Mouse (Mus musculus) left cerebral cortex, adult 11 months (tissue): Measurements from ENCODE around the gene Gm37240.

ENCODE experiments used
- DNase-seq: peaks from one replicate; pipeline ENCODE4 v3.0.0; 2022; ENCODE audit warnings: low spot score

Gm37240 gene

DNA sequence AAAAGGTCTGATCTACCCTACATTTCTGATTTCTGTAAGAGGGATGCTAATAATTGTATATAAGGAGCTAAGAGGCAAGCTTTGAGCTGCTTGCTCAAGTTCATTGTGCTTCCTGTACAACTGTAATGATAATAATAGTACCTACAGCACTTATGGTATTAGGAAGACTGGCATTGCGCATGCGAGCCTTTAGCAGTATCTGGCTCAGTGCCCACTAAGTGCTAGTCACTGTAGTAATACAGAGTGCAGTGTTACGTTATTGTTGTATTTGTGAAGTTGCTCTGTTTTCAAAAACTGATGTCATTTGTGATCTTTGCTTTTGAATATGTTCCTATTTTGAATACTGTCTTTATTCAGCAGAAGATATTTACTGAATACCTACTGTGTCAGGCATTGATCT is 1060.9 kb downstream of the Gm37240 start:
- DNase-seq: no peak

DNA sequence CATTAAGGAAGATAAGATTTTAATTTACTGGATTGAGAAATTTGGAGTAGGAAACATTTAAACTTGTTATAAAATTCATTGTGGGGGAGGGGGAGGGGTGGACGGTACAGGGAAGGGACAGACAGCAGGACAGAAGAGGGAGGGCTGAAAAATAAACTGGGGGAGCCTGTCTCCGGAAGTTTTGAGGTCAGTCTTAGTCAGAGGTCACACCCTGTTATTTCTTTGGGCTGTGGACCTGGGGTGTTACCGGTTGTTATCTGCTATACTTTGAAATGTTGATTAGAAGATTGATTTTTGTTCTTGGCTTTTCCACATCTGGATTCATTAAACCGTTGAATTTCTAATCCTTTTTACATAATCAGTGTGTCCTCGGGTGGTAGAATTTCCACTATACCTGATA is 1061.3 kb downstream of the Gm37240 start:
- DNase-seq: no peak

GRCm38 (mm10) chr3:84820654-84821201 is 1066.6 kb downstream of the Gm37240 start:
- no peak for DNase-seq

DNA sequence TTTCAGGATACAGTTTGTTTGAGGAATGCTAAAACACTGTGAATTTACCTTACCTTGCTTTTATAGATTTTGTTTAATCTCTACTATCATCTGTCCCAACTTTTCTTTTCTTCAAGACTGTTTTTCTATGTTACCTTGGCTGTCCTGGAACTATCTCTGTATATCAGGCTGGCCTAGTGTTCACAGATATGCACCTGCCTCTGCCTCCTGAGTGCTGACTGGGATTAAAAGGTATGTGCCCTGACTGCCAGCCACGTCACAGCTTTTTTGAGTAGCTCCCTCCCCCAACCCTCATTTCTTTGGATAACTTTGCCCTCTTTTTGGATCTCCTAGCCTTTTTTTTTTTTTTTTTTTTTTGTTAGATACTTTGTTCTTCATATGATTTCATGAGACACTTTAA is 1070.4 kb downstream of the Gm37240 start:
- no peak for DNase-seq

GRCm38 (mm10) chr3:84815461-84815860 is 1071.9 kb downstream of the Gm37240 start:
- no peak for DNase-seq

- DNase-seq: no peak
Measured at GRCm38 (mm10) chr3:84814762-84815381, 1072.4 kb downstream of the Gm37240 start, which contains the start of gene Fbxw7. Gene Fbxw7, plus strand, starts transcription at chr3:84815268.

DNA sequence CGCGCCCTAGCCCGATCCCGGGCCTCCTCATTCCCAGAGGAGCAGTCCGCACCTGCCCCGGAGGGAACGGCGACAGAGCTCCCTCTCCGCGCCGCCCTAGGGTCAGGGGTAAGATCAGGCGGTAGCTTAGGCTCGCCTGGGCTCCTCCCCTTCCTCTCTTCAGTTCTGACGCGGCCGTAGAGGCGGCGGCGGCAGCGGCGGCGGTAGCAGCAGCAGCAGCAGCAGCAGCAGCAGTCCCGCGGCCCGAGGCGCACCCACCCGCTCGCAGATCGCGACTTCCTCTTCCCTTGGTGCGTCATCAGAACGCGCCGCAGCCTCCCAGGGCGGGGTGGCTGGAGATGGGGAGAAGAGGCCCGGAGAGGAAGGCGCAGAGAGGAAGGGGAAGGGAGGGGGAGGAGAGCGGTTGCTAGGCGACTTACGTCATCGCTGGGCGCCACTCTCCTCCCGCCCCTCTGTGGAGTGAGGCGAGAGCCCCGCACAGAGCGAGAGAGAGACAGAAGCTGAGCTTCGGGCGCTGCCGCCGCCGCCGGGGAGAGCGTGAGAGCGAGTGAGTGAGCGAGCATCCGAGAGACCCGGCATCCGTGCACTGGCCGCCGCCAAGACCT is 1073.1 kb downstream of the Gm37240 start:
- peak; percentile 99 for DNase-seq

GRCm38 (mm10) chr3:84813436-84814156 is 1073.7 kb downstream of the Gm37240 start:
- no peak for DNase-seq

GRCm38 (mm10) chr3:84810803-84811202 is 1076.5 kb downstream of the Gm37240 start:
- DNase-seq: no peak

DNA sequence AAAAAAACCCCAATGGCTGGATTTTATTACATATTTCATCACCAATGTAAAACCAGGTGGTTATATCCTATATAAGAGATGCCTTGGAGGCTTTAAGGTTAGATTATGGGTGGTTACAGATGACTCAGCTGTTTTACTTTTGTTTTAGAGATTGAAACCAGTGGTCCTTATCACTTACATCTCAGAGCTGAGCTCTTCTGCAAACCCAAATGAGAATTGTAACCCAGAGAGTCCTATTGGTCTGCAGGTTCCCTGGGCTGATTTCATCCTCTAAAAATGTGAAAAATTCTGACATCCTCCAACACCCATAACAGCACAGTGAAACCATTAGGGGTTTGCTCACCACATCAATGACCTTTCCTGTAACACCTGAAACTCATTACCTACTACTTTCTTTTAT is 1078.4 kb downstream of the Gm37240 start:
- DNase-seq: no peak

DNA sequence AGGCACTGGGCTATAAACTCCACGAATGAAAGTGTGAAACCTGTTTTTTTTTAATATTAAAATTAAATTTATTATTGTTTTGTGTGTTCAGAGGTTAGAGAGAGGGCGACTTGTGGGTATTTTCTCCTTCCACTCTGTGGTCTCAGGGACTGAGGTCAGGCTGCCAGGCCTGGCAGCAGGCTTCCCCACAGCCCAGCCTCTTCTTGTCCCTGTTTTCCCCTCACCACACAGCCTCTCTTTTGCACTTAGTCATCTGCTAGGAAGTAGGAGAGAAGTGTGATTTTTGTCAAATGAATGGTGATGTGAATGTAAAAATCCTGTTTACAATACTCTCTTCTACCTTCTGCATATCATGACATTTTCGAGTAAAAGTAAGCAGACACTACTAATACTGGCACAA is 1079.5 kb downstream of the Gm37240 start:
- no peak for DNase-seq

DNA sequence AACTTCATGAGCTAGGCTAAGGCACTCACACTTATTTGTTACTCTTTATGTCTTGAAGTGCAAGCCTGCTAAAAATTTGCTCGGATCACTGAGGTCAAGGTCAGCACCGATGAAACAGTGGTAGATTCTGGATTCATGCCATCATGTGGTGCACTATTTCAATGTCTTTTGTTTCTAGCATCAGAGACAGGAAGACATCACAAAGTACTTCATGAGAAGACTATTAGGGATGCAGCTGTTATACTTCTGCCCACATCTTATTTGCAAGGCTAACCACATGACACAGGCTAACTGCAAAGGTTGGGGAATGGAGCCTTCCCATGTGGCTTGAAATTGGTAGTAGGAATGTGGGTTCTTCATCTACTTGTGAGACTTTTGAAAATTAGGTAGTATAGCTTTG is 1081.1 kb downstream of the Gm37240 start:
- DNase-seq: no peak

DNA sequence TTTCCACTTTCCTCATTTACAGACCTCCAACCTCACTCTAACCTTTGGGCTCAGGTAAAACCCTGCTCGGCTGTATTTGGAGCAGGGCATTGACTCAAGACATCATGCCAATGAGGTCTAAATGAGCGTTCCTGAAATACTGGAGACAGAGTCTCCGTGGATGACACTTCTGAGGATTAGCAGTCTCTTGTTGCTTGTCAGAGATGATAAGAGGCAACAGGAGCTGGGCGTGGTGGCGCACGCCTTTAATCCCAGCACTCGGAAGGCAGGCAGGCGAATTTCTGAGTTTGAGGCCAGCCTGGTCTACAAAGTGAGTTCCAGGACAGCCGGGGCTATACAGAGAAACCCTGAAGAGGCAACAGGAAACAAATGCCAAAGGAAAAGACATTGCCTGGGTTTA is 1083.3 kb downstream of the Gm37240 start:
- no peak for DNase-seq

DNA sequence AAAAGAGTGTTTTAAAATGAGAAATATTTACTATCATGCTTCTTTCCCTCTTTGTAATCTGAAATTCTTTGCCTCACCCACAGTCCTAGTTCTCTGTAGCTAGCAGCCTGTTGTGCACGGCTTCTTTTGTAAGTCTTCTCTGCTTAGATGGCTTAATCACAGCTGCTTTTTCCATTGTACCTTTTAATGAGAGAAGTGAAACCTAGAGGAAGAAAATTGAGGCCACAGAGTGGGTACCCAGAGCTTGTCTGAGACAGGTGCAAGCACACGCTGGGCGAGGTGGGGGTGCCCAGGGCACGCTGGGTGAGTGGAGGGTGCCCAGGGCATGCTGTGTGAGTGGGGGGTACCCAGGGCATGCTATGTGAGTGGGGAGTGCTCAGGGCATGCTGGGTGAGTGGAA is 1099.4 kb downstream of the Gm37240 start:
- no peak for DNase-seq

DNA sequence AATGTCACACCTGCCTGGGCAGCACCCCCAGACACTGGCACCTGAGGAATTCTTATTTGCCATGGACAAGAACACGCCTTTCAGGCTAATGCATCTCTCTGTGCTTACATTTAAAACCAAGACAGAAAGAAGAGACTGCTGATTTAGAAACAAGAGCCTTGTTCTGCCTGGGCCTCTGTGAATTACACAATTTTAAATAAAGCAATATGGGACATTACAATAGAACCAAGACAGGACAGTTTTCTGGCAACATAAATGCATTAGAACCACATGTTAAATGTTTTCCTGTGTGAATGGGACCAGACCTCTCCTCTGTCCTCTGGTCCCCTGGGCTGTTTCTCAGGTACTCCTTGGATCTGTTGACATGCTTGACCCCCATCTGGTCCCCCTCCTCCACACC is 1111.2 kb downstream of the Gm37240 start:
- DNase-seq: no peak

DNA sequence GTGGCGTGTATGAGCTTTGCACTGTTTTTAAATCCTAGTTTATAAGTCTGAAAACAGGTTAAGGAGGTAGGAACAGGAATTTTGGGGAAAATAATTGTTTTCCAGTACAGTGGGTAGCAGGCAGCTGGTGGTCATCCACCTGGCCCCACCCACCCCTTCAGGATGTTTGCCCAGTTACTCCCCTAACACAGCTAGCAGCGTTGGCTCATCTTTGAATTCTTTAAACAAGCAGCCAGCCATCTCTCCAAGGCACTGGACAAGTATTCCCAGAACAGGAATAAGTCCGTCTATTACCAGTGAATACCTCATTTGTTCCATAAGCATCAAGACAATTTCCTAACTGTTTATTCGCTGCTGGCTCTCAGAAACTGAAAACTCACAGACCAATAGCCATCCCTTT is 1111.7 kb downstream of the Gm37240 start:
- no peak for DNase-seq

- no peak for DNase-seq
Measured at GRCm38 (mm10) chr3:84775067-84775423, 1112.3 kb downstream of the Gm37240 start.

- DNase-seq: no peak
Measured at GRCm38 (mm10) chr3:84774246-84775066, 1112.9 kb downstream of the Gm37240 start.

DNA sequence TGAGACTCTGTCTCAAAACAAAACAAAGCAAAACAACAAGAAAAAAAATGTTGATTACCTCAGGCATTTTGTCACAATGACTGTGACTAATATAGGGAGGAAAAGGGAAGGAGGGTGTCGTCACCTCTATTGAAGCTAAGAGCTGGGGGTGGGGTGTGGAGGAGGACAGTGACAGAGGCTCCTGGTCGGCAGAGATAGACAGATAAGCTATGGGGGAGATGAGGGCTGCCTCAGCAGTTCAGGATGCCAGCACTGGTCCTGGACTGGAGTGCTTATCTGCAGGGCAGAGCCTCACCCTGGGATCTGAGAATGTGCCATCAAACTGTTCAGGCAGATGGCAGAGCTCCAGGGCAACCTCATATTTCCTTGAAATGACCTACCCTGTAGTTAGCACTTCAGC is 1115.3 kb downstream of the Gm37240 start:
- no peak for DNase-seq

DNA sequence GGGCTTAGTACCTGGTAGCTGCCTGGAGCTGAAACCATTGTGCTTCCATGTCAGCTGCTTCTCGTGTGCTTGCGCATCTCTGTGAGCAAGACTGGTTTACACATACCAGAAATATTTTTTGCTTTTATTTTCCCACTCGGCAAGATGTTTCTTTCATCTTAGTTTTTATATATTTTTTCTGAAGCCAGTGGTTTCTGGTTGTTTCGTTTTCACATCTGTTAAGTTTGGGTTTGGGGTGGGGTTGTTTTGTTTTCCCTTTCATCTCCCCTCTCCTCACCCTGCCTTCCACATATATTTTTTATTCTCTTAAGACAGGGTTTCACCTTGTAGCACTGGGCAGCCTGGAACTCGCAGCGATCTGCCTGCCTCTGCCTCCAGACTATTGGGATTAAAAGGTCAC is 1116.8 kb downstream of the Gm37240 start:
- DNase-seq: no peak

DNA sequence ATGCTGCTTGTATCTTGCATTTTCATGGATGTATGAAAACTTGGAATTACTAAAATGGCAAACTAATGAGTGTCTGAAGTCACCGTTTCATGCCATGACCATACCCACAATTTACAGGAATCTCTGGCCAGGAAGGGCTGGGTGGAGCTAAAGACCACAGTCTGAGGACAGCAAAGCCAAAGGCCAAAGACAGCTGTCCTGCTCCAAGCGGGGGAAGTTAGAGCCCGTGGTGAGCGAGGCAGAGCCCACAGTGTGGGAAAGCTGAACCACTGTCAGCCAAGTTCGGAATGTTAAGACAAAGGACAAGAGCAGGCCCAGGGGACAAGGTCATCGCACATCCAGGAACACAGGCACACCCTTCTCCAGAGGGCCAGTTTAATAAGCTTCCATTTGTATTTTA is 1117.9 kb downstream of the Gm37240 start:
- no peak for DNase-seq

DNA sequence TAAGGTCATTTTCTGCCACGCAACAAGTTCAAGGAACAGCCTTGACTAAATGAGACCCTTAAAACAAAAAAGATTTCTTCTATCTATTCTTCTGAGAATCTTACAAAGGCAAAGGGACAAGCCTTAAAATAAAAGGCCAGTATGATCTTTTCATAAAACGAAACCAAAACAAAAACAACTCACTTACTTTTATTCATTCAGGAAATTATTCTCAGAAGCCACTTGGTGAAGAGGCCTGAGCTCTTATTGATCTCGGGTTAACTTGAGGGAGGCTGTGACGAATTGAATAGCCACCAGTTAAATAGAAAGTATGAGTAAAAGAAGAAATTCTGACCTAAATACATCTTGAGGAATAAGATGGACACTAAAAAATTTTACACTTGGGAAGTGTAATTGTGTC is 1118.4 kb downstream of the Gm37240 start:
- no peak for DNase-seq
